Mouse (Mus musculus): ENCODE measurements around the gene Dkk3. TPM values are rescaled to one million over a fixed set of nuclear protein-coding genes. Genes with fewer than 3 reads are reported as not detected.

Dkk3 gene
- polyA plus RNA-seq, 1 experiment from 2014 or later: 2.5 TPM

GRCm38 (mm10) chr7:112128810-112129209 is 30.0 kb downstream of the Dkk3 start:
- Histone ChIP-seq H3K36me3 (replicated peaks) (no peaks in the 10 kb centered on the region), H3K9ac (no peak overlapping the region), H3K27me3 (no peaks in the 10 kb centered on the region), H3K4me3 (replicated peaks) (no peak overlapping the region), H3K27ac (replicated peaks) (no peak overlapping the region), H3K4me1 (replicated peaks) (no peaks in the 10 kb centered on the region), H3K9me3 (replicated peaks) (no peaks in the 10 kb centered on the region), H3K4me2 (no peak overlapping the region)
- peak; percentile 22; the same call in 1 of the 2 replicates for ATAC-seq (ENCODE audit: insufficient read depth)
- 52% methylated on average over 4 of the region's 4 CpGs for WGBS (ENCODE audit: insufficient replicate concordance)

GRCm38 (mm10) chr7:112127954-112128353 is 30.9 kb downstream of the Dkk3 start:
- Histone ChIP-seq H3K27ac (replicated peaks) (no peak overlapping the region), H3K27me3 (no peaks in the 10 kb centered on the region), H3K9me3 (replicated peaks) (no peaks in the 10 kb centered on the region), H3K9ac (no peak overlapping the region), H3K4me2 (no peak overlapping the region), H3K36me3 (replicated peaks) (no peaks in the 10 kb centered on the region), H3K4me1 (replicated peaks) (no peaks in the 10 kb centered on the region), H3K4me3 (replicated peaks) (no peak overlapping the region)
- WGBS (ENCODE audit: insufficient replicate concordance): 64% methylated on average over 4 of the region's 4 CpGs
- no peak for ATAC-seq (ENCODE audit: insufficient read depth)

DNA sequence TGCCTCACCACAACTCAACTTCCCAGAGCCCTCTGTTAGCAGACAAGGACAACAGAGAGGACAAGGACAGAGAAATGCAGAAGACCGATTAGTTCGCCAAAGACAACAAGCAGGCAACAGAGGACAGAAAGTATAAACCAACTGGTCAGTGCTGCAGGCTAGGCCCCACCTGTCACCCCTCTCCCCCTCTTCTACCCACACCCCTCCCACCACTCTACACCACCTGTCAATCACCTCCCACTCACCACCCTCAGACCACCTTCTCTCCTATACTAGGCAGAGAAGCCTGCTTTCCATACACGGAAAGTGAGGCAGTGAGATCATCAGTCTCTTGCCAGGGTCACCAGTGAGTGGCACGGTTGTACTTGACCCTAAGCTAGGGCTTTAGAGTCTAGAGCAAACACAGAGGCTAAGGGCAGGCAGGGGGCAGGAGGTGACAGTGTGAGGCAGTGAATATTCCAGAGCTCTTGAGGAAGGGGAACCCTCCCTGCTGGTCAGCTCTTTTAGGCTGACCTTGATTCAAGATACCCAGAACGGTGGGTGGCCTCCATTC is 31.7 kb downstream of the Dkk3 start:
- no peaks in the 10 kb centered on the region for H3K4me1 ChIP-seq (replicated peaks)
- no peak overlapping the region for H3K9ac ChIP-seq
- H3K27ac ChIP-seq (replicated peaks): no peak overlapping the region
- H3K4me2 ChIP-seq: no peak overlapping the region
- WGBS (ENCODE audit: insufficient replicate concordance): 58% methylated on average over 5 of the region's 5 CpGs
- no peaks in the 10 kb centered on the region for H3K9me3 ChIP-seq (replicated peaks)
- no peak overlapping the region for H3K4me3 ChIP-seq (replicated peaks)
- H3K27me3 ChIP-seq: no peaks in the 10 kb centered on the region
- H3K36me3 ChIP-seq (replicated peaks): no peaks in the 10 kb centered on the region
- no peak for ATAC-seq (ENCODE audit: insufficient read depth)

- Histone ChIP-seq H3K4me1 (replicated peaks) (no peaks in the 10 kb centered on the region), H3K9me3 (replicated peaks) (no peaks in the 10 kb centered on the region), H3K27ac (replicated peaks) (no peak overlapping the region), H3K27me3 (no peaks in the 10 kb centered on the region), H3K36me3 (replicated peaks) (no peaks in the 10 kb centered on the region), H3K9ac (no peak overlapping the region), H3K4me3 (replicated peaks) (no peak overlapping the region), H3K4me2 (no peak overlapping the region)
- ATAC-seq (ENCODE audit: insufficient read depth): no peak
- WGBS (ENCODE audit: insufficient replicate concordance): 59% methylated on average over 7 of the region's 7 CpGs
Measured at GRCm38 (mm10) chr7:112125625-112126260, 33.1 kb downstream of the Dkk3 start.

DNA sequence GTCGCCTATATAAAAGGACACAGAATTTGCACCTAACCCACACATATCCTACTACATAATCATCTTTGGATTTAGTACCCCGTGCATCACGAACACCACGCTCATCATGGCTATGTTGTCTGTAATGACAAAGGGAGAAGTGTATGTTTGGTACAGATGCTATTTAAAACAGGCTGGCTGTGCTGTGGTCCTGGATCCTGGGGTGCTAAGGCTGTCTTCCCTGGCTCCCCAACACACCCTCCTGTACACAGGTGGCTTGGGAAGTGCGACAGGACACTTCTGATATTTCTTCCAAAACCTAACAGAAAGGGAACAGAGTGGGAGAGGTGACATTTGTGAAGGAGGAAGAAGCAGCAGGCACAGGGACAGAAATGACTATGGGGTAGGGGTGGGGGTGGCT is 35.2 kb downstream of the Dkk3 start:
- 64% methylated on average over 5 of the region's 5 CpGs for WGBS (ENCODE audit: insufficient replicate concordance)
- Histone ChIP-seq H3K4me2 (no peak overlapping the region), H3K27ac (replicated peaks) (no peak overlapping the region), H3K9ac (no peak overlapping the region), H3K36me3 (replicated peaks) (no peaks in the 10 kb centered on the region), H3K4me1 (replicated peaks) (no peaks in the 10 kb centered on the region), H3K4me3 (replicated peaks) (no peak overlapping the region), H3K9me3 (replicated peaks) (no peaks in the 10 kb centered on the region), H3K27me3 (no peaks in the 10 kb centered on the region)
- ATAC-seq (ENCODE audit: insufficient read depth): no peak

DNA sequence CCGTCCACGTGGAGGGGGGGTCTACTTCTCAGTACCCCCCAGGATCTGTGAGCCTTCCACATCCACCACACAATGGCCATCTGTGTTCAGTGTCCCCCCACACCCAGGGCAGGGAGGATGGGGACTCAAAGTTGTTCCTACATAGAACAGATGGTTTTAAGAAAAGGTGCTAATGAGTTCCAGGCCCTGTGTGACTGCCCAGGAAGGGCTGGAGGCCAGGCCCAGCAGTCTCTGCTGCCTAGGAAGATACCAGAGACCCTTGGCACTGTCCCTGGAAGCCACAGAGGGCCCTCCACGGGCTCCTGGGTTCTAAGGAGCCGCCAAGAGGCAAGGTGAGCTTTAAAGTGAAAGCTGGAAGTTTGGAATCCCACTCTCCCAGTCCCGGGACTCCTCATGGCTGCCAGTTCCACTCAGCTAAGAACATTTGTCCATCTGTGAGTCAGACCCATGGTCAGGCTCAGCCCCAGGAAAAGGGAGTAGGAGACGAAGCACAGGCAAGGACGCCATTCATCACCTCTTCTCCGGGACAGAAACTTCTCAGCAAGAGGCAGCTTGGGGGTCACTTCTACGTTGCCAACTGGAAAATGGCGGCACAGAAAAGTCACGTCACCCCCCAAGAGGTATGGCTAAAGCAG is 36.9 kb downstream of the Dkk3 start:
- Histone ChIP-seq H3K9ac (no peak overlapping the region), H3K27ac (replicated peaks) (no peak overlapping the region), H3K4me1 (replicated peaks) (no peaks in the 10 kb centered on the region), H3K9me3 (replicated peaks) (no peaks in the 10 kb centered on the region), H3K4me2 (no peak overlapping the region), H3K4me3 (replicated peaks) (no peak overlapping the region), H3K36me3 (replicated peaks) (no peaks in the 10 kb centered on the region), H3K27me3 (no peaks in the 10 kb centered on the region)
- WGBS (ENCODE audit: insufficient replicate concordance): 71% methylated on average over 11 of the region's 11 CpGs
- no peak for ATAC-seq (ENCODE audit: insufficient read depth)

DNA sequence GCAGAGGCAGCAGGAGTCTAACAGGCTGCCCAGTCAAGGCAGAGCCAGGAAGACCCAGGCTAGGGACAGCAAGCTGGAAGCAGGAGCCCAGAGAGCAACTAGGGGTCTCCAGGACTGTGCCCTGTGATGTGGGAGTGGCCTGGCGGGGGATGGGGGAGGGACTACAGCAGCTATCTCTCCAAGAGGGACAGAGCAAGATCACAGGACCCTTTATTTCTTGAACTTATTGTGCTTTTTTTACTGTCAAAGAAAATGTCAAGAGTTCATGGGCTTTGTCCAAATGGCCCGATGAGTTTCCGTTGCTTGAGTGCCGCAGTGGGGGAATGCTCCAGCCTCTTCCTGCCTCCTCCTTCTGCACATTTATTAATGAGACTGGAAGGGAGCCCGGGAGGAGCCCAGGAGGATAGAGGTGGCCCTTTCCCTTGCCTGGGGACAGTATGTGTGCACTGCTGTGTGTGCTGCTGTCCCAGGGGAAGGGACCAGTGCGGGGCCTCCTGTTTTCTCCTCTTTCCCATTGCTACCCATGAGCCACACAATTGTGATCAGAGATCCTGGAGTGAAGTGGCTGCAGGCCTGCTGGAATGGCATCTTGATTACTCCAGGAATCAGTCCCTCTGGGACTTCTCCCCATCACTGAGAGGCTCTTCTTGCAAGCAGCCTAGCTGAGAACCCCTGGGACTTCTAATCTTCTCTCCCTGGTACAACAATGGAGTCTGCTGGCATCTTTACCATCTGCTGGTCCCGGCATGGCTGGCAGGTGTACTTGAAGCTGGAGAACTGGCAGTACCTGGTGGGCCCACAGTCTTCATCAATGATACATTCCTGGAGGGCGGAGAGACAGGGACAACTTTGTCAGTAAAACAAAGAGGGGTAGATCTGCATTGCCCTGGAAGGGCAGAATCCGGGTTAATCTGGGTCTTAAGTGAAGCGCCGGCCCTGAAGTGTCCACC is 37.7 kb downstream of the Dkk3 start:
- H3K27me3 ChIP-seq: no peaks in the 10 kb centered on the region
- H3K4me2 ChIP-seq: no peak overlapping the region
- H3K27ac ChIP-seq (replicated peaks): no peak overlapping the region
- H3K4me1 ChIP-seq (replicated peaks): no peaks in the 10 kb centered on the region
- ATAC-seq (ENCODE audit: insufficient read depth): no peak
- H3K36me3 ChIP-seq (replicated peaks): no peaks in the 10 kb centered on the region
- 65% methylated on average over 11 of the region's 11 CpGs for WGBS (ENCODE audit: insufficient replicate concordance)
- no peak overlapping the region for H3K9ac ChIP-seq
- no peaks in the 10 kb centered on the region for H3K9me3 ChIP-seq (replicated peaks)
- no peak overlapping the region for H3K4me3 ChIP-seq (replicated peaks)

DNA sequence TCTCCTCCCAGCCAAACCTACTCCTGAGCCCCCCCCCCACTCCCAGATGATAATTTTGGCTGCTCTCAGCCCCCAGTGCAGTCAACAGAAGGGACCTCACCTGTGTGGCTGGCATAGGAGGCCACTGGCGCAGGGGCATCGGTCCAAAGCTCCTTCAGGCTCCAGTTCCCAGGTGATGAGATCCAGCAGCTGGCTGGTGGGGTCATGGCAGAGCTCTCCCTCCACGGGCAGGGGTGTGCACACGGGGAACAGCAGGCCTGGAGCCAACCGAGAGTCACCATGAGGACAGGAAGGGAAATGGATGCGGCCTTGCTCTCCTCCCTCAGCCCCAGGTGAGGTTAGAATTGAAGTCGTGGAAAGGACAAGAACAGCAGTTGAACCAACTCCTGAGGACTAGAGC is 39.6 kb downstream of the Dkk3 start:
- no peak overlapping the region for H3K9ac ChIP-seq
- no peak for ATAC-seq (ENCODE audit: insufficient read depth)
- no peak overlapping the region for H3K4me2 ChIP-seq
- 63% methylated on average over 7 of the region's 7 CpGs for WGBS (ENCODE audit: insufficient replicate concordance)
- H3K4me1 ChIP-seq (replicated peaks): no peaks in the 10 kb centered on the region
- H3K36me3 ChIP-seq (replicated peaks): no peaks in the 10 kb centered on the region
- H3K4me3 ChIP-seq (replicated peaks): no peak overlapping the region
- H3K27me3 ChIP-seq: no peaks in the 10 kb centered on the region
- H3K27ac ChIP-seq (replicated peaks): no peak overlapping the region
- H3K9me3 ChIP-seq (replicated peaks): no peaks in the 10 kb centered on the region

DNA sequence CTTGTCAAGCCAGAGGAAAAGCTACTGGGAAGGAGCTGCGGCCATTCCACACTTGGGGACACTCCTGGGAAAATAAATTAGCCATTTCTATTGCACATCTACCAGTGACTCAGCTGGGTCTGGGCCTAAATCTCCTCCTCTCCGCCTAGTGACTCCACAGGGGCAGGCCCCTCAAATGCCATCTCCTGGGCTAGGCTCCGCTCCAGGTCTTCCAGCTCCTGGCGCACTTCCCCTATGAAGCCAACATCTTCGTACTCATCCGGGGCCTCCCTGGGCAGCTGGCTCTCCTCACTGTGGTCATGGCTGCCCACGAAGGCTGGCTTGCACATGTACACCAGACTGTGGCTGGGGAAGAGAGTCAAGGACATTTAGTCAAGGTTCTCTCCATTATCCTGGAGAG is 40.8 kb downstream of the Dkk3 start:
- Histone ChIP-seq H3K27me3 (no peaks in the 10 kb centered on the region), H3K9me3 (replicated peaks) (no peaks in the 10 kb centered on the region), H3K4me2 (no peak overlapping the region), H3K4me1 (replicated peaks) (no peaks in the 10 kb centered on the region), H3K9ac (no peak overlapping the region), H3K36me3 (replicated peaks) (no peaks in the 10 kb centered on the region), H3K4me3 (replicated peaks) (no peak overlapping the region), H3K27ac (replicated peaks) (no peak overlapping the region)
- 68% methylated on average over 7 of the region's 7 CpGs for WGBS (ENCODE audit: insufficient replicate concordance)
- ATAC-seq (ENCODE audit: insufficient read depth): no peak

DNA sequence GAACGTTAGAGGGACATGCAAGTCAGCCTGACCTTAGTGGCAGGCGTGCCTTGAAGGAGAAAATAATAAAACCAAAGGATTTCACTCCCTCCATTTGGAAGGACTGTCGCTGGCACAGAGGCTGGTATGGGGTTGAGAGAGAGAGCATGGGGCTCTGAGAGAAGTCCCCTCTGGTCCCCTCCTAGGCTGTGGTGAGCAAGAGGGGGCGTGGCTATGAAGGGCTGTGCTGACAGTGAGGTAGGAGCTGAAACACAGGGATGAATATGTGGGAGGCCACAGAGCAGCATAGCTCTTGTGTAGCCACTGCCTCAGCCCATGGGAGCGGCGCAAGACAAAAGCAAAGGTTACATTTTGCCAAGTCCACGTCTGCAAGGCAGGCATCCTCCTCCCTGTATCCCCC is 41.4 kb downstream of the Dkk3 start:
- Histone ChIP-seq H3K27ac (replicated peaks) (no peak overlapping the region), H3K27me3 (no peaks in the 10 kb centered on the region), H3K4me1 (replicated peaks) (no peaks in the 10 kb centered on the region), H3K9ac (no peak overlapping the region), H3K36me3 (replicated peaks) (0 out of 2 replicates have a peak, but pooled peaks cover under 1% of the 10 kb centered on the region), H3K4me2 (no peak overlapping the region), H3K4me3 (replicated peaks) (no peak overlapping the region), H3K9me3 (replicated peaks) (no peaks in the 10 kb centered on the region)
- no peak for ATAC-seq (ENCODE audit: insufficient read depth)
- WGBS (ENCODE audit: insufficient replicate concordance): 67% methylated on average over 7 of the region's 7 CpGs
